Mouse (Mus musculus) liver, adult (tissue): ENCODE measurements around the gene Bmf.
A peak's percentile ranks its signal among the peaks of the same experiment; 100 is the strongest.

Experiments
- GATA4 ChIP-seq: IDR thresholded peaks from 2 replicates; pipeline ENCODE4 v1.6.1; 2014; ENCODE audit warnings: mild to moderate bottlenecking, low read length; ENCODE audit not compliant: insufficient replicate concordance

Gene Bmf

GRCm38 (mm10) chr2:118507126-118507525, 42.4 kb downstream of the Bmf start:
- TF ChIP-seq GATA4 = no peak

GRCm38 (mm10) chr2:118500191-118500590, 49.3 kb downstream of the Bmf start:
- no peak for TF ChIP-seq GATA4

GRCm38 (mm10) chr2:118499135-118499961, 50.1 kb downstream of the Bmf start:
- TF ChIP-seq GATA4 = no peak

GRCm38 (mm10) chr2:118498476-118498875, 51.0 kb downstream of the Bmf start:
- no peak for TF ChIP-seq GATA4

GRCm38 (mm10) chr2:118497890-118498289, 51.6 kb downstream of the Bmf start:
- no peak for TF ChIP-seq GATA4

GRCm38 (mm10) chr2:118495024-118495423, 54.5 kb downstream of the Bmf start:
- no peak for TF ChIP-seq GATA4

- no peak for TF ChIP-seq GATA4
Measured at GRCm38 (mm10) chr2:118491741-118492395, 57.6 kb downstream of the Bmf start.

- no peak for TF ChIP-seq GATA4
Measured at GRCm38 (mm10) chr2:118491281-118491731, 58.2 kb downstream of the Bmf start.

- TF ChIP-seq GATA4 = peak; percentile 40; the same call in 1 of the 2 replicates
Measured at GRCm38 (mm10) chr2:118490241-118491091, 59.0 kb downstream of the Bmf start.

GRCm38 (mm10) chr2:118487806-118488205, 61.7 kb downstream of the Bmf start:
- no peak for TF ChIP-seq GATA4

GRCm38 (mm10) chr2:118486933-118487332, 62.6 kb downstream of the Bmf start:
- TF ChIP-seq GATA4 = no peak

- TF ChIP-seq GATA4 = no peak
Measured at GRCm38 (mm10) chr2:118485415-118485814, 64.1 kb downstream of the Bmf start.

GRCm38 (mm10) chr2:118484386-118484898, 65.0 kb downstream of the Bmf start:
- TF ChIP-seq GATA4 = no peak

- no peak for TF ChIP-seq GATA4
Measured at GRCm38 (mm10) chr2:118483032-118483431, 66.5 kb downstream of the Bmf start.

GRCm38 (mm10) chr2:118480886-118481285, 68.6 kb downstream of the Bmf start:
- TF ChIP-seq GATA4 = no peak
